Mouse (Mus musculus): Measurements from ENCODE around the gene Plppr5. TPM values are rescaled to one million over a fixed set of nuclear protein-coding genes. Genes with fewer than 3 reads are reported as not detected.

Gene Plppr5
- polyA plus RNA-seq, 1 experiment from 2014 or later: 6.0 TPM

GRCm38 (mm10) chr3:117729121-117730072, 154.8 kb downstream of the Plppr5 start:
- no peak for ATAC-seq (ENCODE audit: insufficient number of reproducible peaks, insufficient read depth, low FRiP score, low read depth)
- Histone ChIP-seq H3K4me1 (ENCODE audit: control insufficient read depth in 2 of 2, insufficient read depth in 2 of 2, low read length in 2 of 2) (no peaks in the 10 kb centered on the region), H3K9me3 (ENCODE audit: control insufficient read depth, low read length) (no peaks in the 10 kb centered on the region), H3K27me3 (ENCODE audit: control insufficient read depth, insufficient read depth, low read length) (no peaks in the 10 kb centered on the region), H3K4me3 (ENCODE audit: control insufficient read depth in 1 of 2, insufficient read depth in 1 of 2, low read depth in 1 of 2, low read length in 2 of 2) (no peak overlapping the region), H3K36me3 (ENCODE audit: control insufficient read depth, insufficient read depth, low read length) (no peaks in the 10 kb centered on the region), H3K4me2 (ENCODE audit: low read length) (no peak overlapping the region), H3K9ac (ENCODE audit: low read length) (no peak overlapping the region), H3K27ac (replicated peaks in 1 of 2; ENCODE audit: control insufficient read depth in 1 of 2, insufficient read depth in 1 of 2, low read depth in 2 of 2, low read length in 2 of 2) (no peak overlapping the region)
- 80% methylated on average over 9 of the region's 9 CpGs for WGBS

GRCm38 (mm10) chr3:117731545-117731944, 156.9 kb downstream of the Plppr5 start:
- Histone ChIP-seq H3K4me2 (ENCODE audit: low read length) (no peak overlapping the region), H3K9me3 (ENCODE audit: control insufficient read depth, low read length) (no peaks in the 10 kb centered on the region), H3K27ac (replicated peaks in 1 of 2; ENCODE audit: control insufficient read depth in 1 of 2, insufficient read depth in 1 of 2, low read depth in 2 of 2, low read length in 2 of 2) (no peak overlapping the region), H3K36me3 (ENCODE audit: control insufficient read depth, insufficient read depth, low read length) (no peaks in the 10 kb centered on the region), H3K27me3 (ENCODE audit: control insufficient read depth, insufficient read depth, low read length) (no peaks in the 10 kb centered on the region), H3K9ac (ENCODE audit: low read length) (no peak overlapping the region), H3K4me1 (ENCODE audit: control insufficient read depth in 2 of 2, insufficient read depth in 2 of 2, low read length in 2 of 2) (no peaks in the 10 kb centered on the region), H3K4me3 (ENCODE audit: control insufficient read depth in 1 of 2, insufficient read depth in 1 of 2, low read depth in 1 of 2, low read length in 2 of 2) (no peak overlapping the region)
- WGBS: 61% methylated on average over 3 of the region's 3 CpGs
- no peak for ATAC-seq (ENCODE audit: insufficient number of reproducible peaks, insufficient read depth, low FRiP score, low read depth)

- Histone ChIP-seq H3K4me2 (ENCODE audit: low read length) (no peak overlapping the region), H3K9me3 (ENCODE audit: control insufficient read depth, low read length) (no peaks in the 10 kb centered on the region), H3K27ac (replicated peaks in 1 of 2; ENCODE audit: control insufficient read depth in 1 of 2, insufficient read depth in 1 of 2, low read depth in 2 of 2, low read length in 2 of 2) (no peak overlapping the region), H3K4me3 (ENCODE audit: control insufficient read depth in 1 of 2, insufficient read depth in 1 of 2, low read depth in 1 of 2, low read length in 2 of 2) (no peak overlapping the region), H3K4me1 (ENCODE audit: control insufficient read depth in 2 of 2, insufficient read depth in 2 of 2, low read length in 2 of 2) (no peaks in the 10 kb centered on the region), H3K36me3 (ENCODE audit: control insufficient read depth, insufficient read depth, low read length) (no peaks in the 10 kb centered on the region), H3K9ac (ENCODE audit: low read length) (no peak overlapping the region), H3K27me3 (ENCODE audit: control insufficient read depth, insufficient read depth, low read length) (no peaks in the 10 kb centered on the region)
- WGBS: 77% methylated on average over 4 of the region's 4 CpGs
- no peak for ATAC-seq (ENCODE audit: insufficient number of reproducible peaks, insufficient read depth, low FRiP score, low read depth)
These were observed 158.0 kb downstream of the Plppr5 start for GRCm38 (mm10) chr3:117732661-117733060.

Other genes starting within 250 kb of the Plppr5 start
- 0.51 and 0.88 TPM in 2 replicates for gene Plppr4, start 214.0 kb upstream of the Plppr5 start, polyA plus RNA-seq (2014; fragmentation: Nextera tagmentation; extraction: Ambion mirVana)